8 mouse cellular contexts compared by ENCODE assay signal in genomic region chr7:102249531-102249895, GRCm38 (mm10). TPM values are rescaled to one million over a fixed set of nuclear protein-coding genes. Genes with fewer than 3 reads are reported as not detected.
A peak's percentile ranks its signal among the peaks of the same experiment; 100 is the strongest.
DNase-seq lines count a peak whose midpoint lies in the region; ATAC-seq and TF ChIP-seq lines count a peak whose summit lies in the region.

No protein-coding gene starts in this region.

- no peaks in the 10 kb centered on the region for H3K9me3 ChIP-seq in hindbrain, embryonic 12.5 days (replicated peaks)
- no peaks in the 10 kb centered on the region for H3K9me3 ChIP-seq in megakaryocyte, embryonic 14.5 days

- peak overlapping the region; percentile 72 for H3K4me2 ChIP-seq in hindbrain, embryonic 12.5 days (replicated peaks)

- ATAC-seq in hindbrain, embryonic 12.5 days (ENCODE audit: low FRiP score): peak; percentile 57

- no peak for DNase-seq in cerebellum, adult 2 months
- DNase-seq in cerebellum, adult 11 months: no peak
- DNase-seq in spleen, adult 18-20 months: peak; percentile 63 to 65
- DNase-seq in spleen, adult 12 weeks (ENCODE audit: low spot score): no peak
- peak; percentile 76 for DNase-seq in testis, postnatal 10 days (ENCODE audit: low spot score)
- DNase-seq in right cerebral cortex, adult 18-20 months: no peak

- no peak for TF ChIP-seq POLR2A in cerebellum, adult 2 months (IDR thresholded peaks at IDR 0.05; ENCODE audit: borderline replicate concordance, insufficient read depth, low read length)

- H3K9ac ChIP-seq in hindbrain, embryonic 12.5 days: peak overlapping the region; percentile 83

- no peaks in the 10 kb centered on the region for H3K27me3 ChIP-seq in cerebellum, adult 2 months (ENCODE audit: control insufficient read depth, insufficient read depth, low read length)
- no peaks in the 10 kb centered on the region for H3K27me3 ChIP-seq in hindbrain, embryonic 12.5 days
- H3K27me3 ChIP-seq in megakaryocyte, embryonic 14.5 days (replicated peaks): no peaks in the 10 kb centered on the region

- under 1% methylated on average over 23 of the region's 23 CpGs for WGBS in cerebellum, adult 2 months
- under 1% methylated on average over 23 of the region's 23 CpGs for WGBS in hindbrain, embryonic 12.5 days

- H3K4me1 ChIP-seq in cerebellum, adult 2 months (ENCODE audit: control insufficient read depth, insufficient read depth, low read length): no peaks in the 10 kb centered on the region
- H3K4me1 ChIP-seq in hindbrain, embryonic 12.5 days: peaks cover 34% of the 10 kb centered on the region
- H3K4me1 ChIP-seq in megakaryocyte, embryonic 14.5 days: peaks cover 78% of the 10 kb centered on the region

- no peak for TF ChIP-seq CTCF in cerebellum, adult 2 months (IDR thresholded peaks at IDR 0.05; ENCODE audit: borderline replicate concordance, insufficient read depth, low read depth, low read length)

- H3K27ac ChIP-seq in cerebellum, adult 2 months (ENCODE audit: insufficient read depth, low read length): no peak overlapping the region; the same call in 1 of the 2 replicates
- H3K27ac ChIP-seq in hindbrain, embryonic 12.5 days: peak overlapping the region; percentile 88

- peak overlapping the region; percentile 62 for H3K4me3 ChIP-seq in cerebellum, adult 2 months (replicated peaks; ENCODE audit: insufficient read depth, low read depth, low read length)
- peak overlapping the region; percentile 63 for H3K4me3 ChIP-seq in hindbrain, embryonic 12.5 days
- H3K4me3 ChIP-seq in megakaryocyte, embryonic 14.5 days (replicated peaks): peak overlapping the region; percentile 96

- no peaks in the 10 kb centered on the region for H3K36me3 ChIP-seq in hindbrain, embryonic 12.5 days
- peaks cover 27% of the 10 kb centered on the region for H3K36me3 ChIP-seq in megakaryocyte, embryonic 14.5 days (replicated peaks; ENCODE audit: low read length)

RNA-seq across cellular contexts. Expression of gene Rhog, which starts 6.3 kb away (rescaled TPM):
- polyA plus RNA-seq in cerebellum, adult 2 months (2012; rRNA removed): 71.1 and 87.6 TPM in 2 replicates
- 29.8 and 29.9 TPM in 2 replicates for polyA plus RNA-seq in hindbrain, embryonic 12.5 days (2016; fragmentation: Nextera tagmentation; extraction: Ambion mirVana)
- polyA plus RNA-seq in megakaryocyte, embryonic 14.5 days (2012; ENCODE audit: insufficient read depth, low replicate concordance): 210 and 238 TPM in 2 replicates

RNA-seq across cellular contexts. Expression of gene Stim1, which starts 18.1 kb away (rescaled TPM):
- 84.9 and 87.5 TPM in 2 replicates for polyA plus RNA-seq in cerebellum, adult 2 months (2012; rRNA removed)
- polyA plus RNA-seq in hindbrain, embryonic 12.5 days (2016; fragmentation: Nextera tagmentation; extraction: Ambion mirVana): 14.8 and 17.1 TPM in 2 replicates
- polyA plus RNA-seq in megakaryocyte, embryonic 14.5 days (2012; ENCODE audit: insufficient read depth, low replicate concordance): 106 and 312 TPM in 2 replicates

RNA-seq across cellular contexts. Expression of gene Pgap2, which starts 39.5 kb away (rescaled TPM):
- polyA plus RNA-seq in cerebellum, adult 2 months (2012; rRNA removed): 32.9 and 35.2 TPM in 2 replicates
- polyA plus RNA-seq in hindbrain, embryonic 12.5 days (2016; fragmentation: Nextera tagmentation; extraction: Ambion mirVana): 57.1 and 61.0 TPM in 2 replicates
- polyA plus RNA-seq in megakaryocyte, embryonic 14.5 days (2012; ENCODE audit: insufficient read depth, low replicate concordance): 8.0 and 17.3 TPM in 2 replicates

RNA-seq across cellular contexts. Expression of gene Nup98, which starts 39.5 kb away (rescaled TPM):
- 19.0 and 20.2 TPM in 2 replicates for polyA plus RNA-seq in cerebellum, adult 2 months (2012; rRNA removed)
- 42.0 and 42.3 TPM in 2 replicates for polyA plus RNA-seq in hindbrain, embryonic 12.5 days (2016; fragmentation: Nextera tagmentation; extraction: Ambion mirVana)
- 0.81 and 1.1 TPM in 2 replicates for polyA plus RNA-seq in megakaryocyte, embryonic 14.5 days (2012; ENCODE audit: insufficient read depth, low replicate concordance)

Comparison
In these comparisons a context has a peak if more than half of its experiments do, and no peak if none do; other contexts are left out.
1. DNase-seq: peak in spleen, adult 18-20 months (2 of 2) and testis, postnatal 10 days (single experiment); none in cerebellum, adult 2 months (0 of 2), cerebellum, adult 11 months (single experiment), spleen, adult 12 weeks (single experiment) and right cerebral cortex, adult 18-20 months (single experiment).
2. Peak in every context shown above with its lines, with median percentiles within 50 percentile points of each other: H3K4me3 ChIP-seq.